Mouse (Mus musculus): Measurements from ENCODE around the gene Zfp110.

Gene Zfp110

GRCm38 (mm10) chr7:12897655-12898410, 63.3 kb downstream of the Zfp110 start, which contains the start of gene Zscan22:
TSS of gene Zscan22 (plus strand) at chr7:12897815.
- peak; percentile 90 for DNase-seq

Measured in cerebellum, adult 8-10 months (tissue).